Mouse (Mus musculus) macrophage (primary cell): ENCODE data around the gene Hyal5. TPM values are rescaled to one million over a fixed set of nuclear protein-coding genes. Genes with fewer than 3 reads are reported as not detected.

Source experiments
- polyA plus RNA-seq: library from polyadenylated mRNA; stranded (reverse); fragments of 250-400 nt; gene quantifications from 3 replicates; pipeline ENCODE4 v1.2.4, GENCODE M21; 2018; ENCODE audit warnings: inconsistent platforms

Gene Hyal5
- polyA plus RNA-seq, 1 experiment from 2014 or later = not detected

Other genes starting within 250 kb of the Hyal5 start
- gene Wasl, start 193.0 kb upstream of the Hyal5 start, polyA plus RNA-seq = 9.3 to 15.8 TPM (median 10.4 TPM) in 3 replicates
- gene Hyal6, start 124.8 kb upstream of the Hyal5 start, polyA plus RNA-seq = not detected in 3 replicates
- gene Hyal4, start 109.7 kb upstream of the Hyal5 start, polyA plus RNA-seq = not detected in 3 replicates
- gene Spam1, start 66.8 kb upstream of the Hyal5 start, polyA plus RNA-seq = not detected in 3 replicates
- gene Tmem229a, start 98.3 kb downstream of the Hyal5 start, polyA plus RNA-seq = not detected in 3 replicates